ENCODE assay signal across 11 mouse cellular contexts in the genomic region with DNA sequence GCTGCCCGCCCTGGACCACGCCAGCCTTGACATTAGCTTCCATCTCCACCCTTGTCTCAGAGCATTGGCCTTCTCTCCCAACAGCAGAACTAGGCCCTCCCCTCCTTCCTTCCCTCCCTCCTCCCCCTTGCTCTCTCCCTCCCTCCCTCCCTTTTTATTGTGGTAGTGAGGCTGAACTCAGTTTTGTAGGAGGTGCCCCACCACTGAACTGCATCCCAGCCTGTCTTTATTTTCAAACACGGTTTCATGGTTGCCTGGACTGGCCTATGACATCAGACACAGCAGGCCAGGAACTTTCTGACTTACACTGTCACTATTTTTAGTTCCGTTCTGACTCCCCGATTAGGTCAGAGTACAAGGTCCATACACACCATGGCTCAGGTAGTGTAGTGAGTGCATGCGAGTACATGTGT. TPM values are rescaled to one million over a fixed set of nuclear protein-coding genes. Genes with fewer than 3 reads are reported as not detected.
DNase-seq lines count a peak whose midpoint lies in the region; ATAC-seq and TF ChIP-seq lines count a peak whose summit lies in the region.
"Had no signal": no experiment of that assay in that cellular context is flagged by ENCODE, and none has a peak within 500 bp of the region (broad histone marks: within the 10 kb centered on the region; RNA-seq: fewer than 3 reads in every experiment).

No protein-coding gene starts in this region.

- TF ChIP-seq EP300 in liver, embryonic 14.5 days (IDR thresholded peaks at IDR 0.05; ENCODE audit: low read depth): no peak

- no peaks in the 10 kb centered on the region for H3K4me1 ChIP-seq in intestine, embryonic 14.5 days (replicated peaks; ENCODE audit: control insufficient read depth, insufficient read depth, low read length)
- peaks cover 0 to 4% of the 10 kb centered on the region in 2 experiments; a peak in 1 of 4 replicates for H3K4me1 ChIP-seq in liver, embryonic 14.5 days (replicated peaks; ENCODE audit: control insufficient read depth in 2 of 2, insufficient read depth in 2 of 2, low read length in 1 of 2)
- H3K4me1 ChIP-seq: hindbrain, embryonic 13.5 days had no signal

- H3K9me3 ChIP-seq in intestine, embryonic 14.5 days (ENCODE audit: control insufficient read depth, low read length): no peaks in the 10 kb centered on the region
- H3K9me3 ChIP-seq in liver, embryonic 14.5 days (ENCODE audit: control insufficient read depth, low read length): no peaks in the 10 kb centered on the region
- H3K9me3 ChIP-seq: hindbrain, embryonic 13.5 days had no signal

- no peak overlapping the region for H3K4me2 ChIP-seq in intestine, embryonic 14.5 days (ENCODE audit: low read length)
- H3K4me2 ChIP-seq in liver, embryonic 14.5 days (ENCODE audit: low read depth): no peak overlapping the region
- H3K4me2 ChIP-seq: hindbrain, embryonic 13.5 days had no signal

- 68% methylated on average over 6 of the region's 6 CpGs for WGBS in intestine, embryonic 14.5 days
- 53% methylated on average over 6 of the region's 6 CpGs for WGBS in liver, embryonic 14.5 days (ENCODE audit: insufficient replicate concordance)

- H3K27ac ChIP-seq in intestine, embryonic 14.5 days (ENCODE audit: low read depth): 0 out of 2 replicates have a peak overlapping the region, but pooled peaks have one; percentile 18
- no peak overlapping the region for H3K27ac ChIP-seq in liver, embryonic 14.5 days
- no peak overlapping the region for H3K27ac ChIP-seq in left cerebral cortex, adult 2 months
- H3K27ac ChIP-seq: hindbrain, embryonic 13.5 days had no signal

- H3K9ac ChIP-seq in intestine, embryonic 14.5 days (ENCODE audit: low read length): no peak overlapping the region
- no peak overlapping the region for H3K9ac ChIP-seq in liver, embryonic 14.5 days (replicated peaks)
- H3K9ac ChIP-seq: hindbrain, embryonic 13.5 days had no signal

- no peaks in the 10 kb centered on the region for H3K36me3 ChIP-seq in intestine, embryonic 14.5 days (ENCODE audit: control insufficient read depth, insufficient read depth, low read length)
- H3K36me3 ChIP-seq in liver, embryonic 14.5 days (replicated peaks; ENCODE audit: control insufficient read depth, insufficient read depth, low read depth): no peaks in the 10 kb centered on the region
- H3K36me3 ChIP-seq: hindbrain, embryonic 13.5 days had no signal

- ATAC-seq in CD4-positive, CD25-positive, alpha-beta regulatory T cell, adult 4 months: peak; percentile 72
- peak; percentile 71; the same call in 1 of the 2 replicates for ATAC-seq in intestine, embryonic 14.5 days (replicated peaks; ENCODE audit: low FRiP score, low TSS enrichment, low read depth)
- 0 out of 2 replicates have a peak, but pooled peaks have one; percentile 31 for ATAC-seq in liver, embryonic 14.5 days (ENCODE audit: insufficient read depth)

- intact Hi-C loops in left cerebral cortex, adult 2 months (cut with DNase I): no loop called here

- TF ChIP-seq CTCF in liver, embryonic 14.5 days (IDR thresholded peaks at IDR 0.05; ENCODE audit: low read depth): no peak
- TF ChIP-seq CTCF in left cerebral cortex, adult 2 months (IDR thresholded peaks at IDR 0.05): no peak

- no peak overlapping the region for H3K4me3 ChIP-seq in intestine, embryonic 14.5 days (ENCODE audit: low read depth, low read length)
- H3K4me3 ChIP-seq in liver, embryonic 14.5 days (ENCODE audit: insufficient read depth in 1 of 2, low read depth in 2 of 2, low read length in 2 of 2): no peak overlapping the region
- H3K4me3 ChIP-seq in left cerebral cortex, adult 2 months: no peak overlapping the region
- H3K4me3 ChIP-seq: hindbrain, embryonic 13.5 days had no signal

- H3K27me3 ChIP-seq in intestine, embryonic 14.5 days (replicated peaks; ENCODE audit: control insufficient read depth, insufficient read depth, low read length): no peaks in the 10 kb centered on the region
- no peaks in the 10 kb centered on the region for H3K27me3 ChIP-seq in liver, embryonic 14.5 days (ENCODE audit: control insufficient read depth, insufficient read depth, low read length)

- DNase-seq in kidney, adult 11 months: peak; percentile 31
- DNase-seq in kidney, postnatal 4 days: no peak
- DNase-seq in intestine, embryonic 14.5 days (ENCODE audit: low spot score): no peak
- no peak for DNase-seq in liver, embryonic 14.5 days (ENCODE audit: low read depth in 3 of 3, low spot score in 3 of 3)
- no peak for DNase-seq in left cerebral cortex, adult 2 months (ENCODE audit: extremely low spot score in 1 of 2, low spot score in 2 of 2)
- no peak for DNase-seq in embryo, embryonic 9.5 days (ENCODE audit: extremely low spot score)
- no peak for DNase-seq in adrenal gland, postnatal 36 days
- DNase-seq: cerebellum, postnatal 25 days; lung, postnatal 10 days had no signal

RNA-seq across cellular contexts. Expression of a gene that starts 29.2 kb away (rescaled TPM):
- 1,000 to 10,000 TPM in 1 of 2 experiments, 100 to 1,000 TPM in 1; 947 to 1,259 TPM for polyA plus RNA-seq in CD4-positive, CD25-positive, alpha-beta regulatory T cell, adult 4 months (2017; shearing (Covaris generic))
- 1.1 and 1.9 TPM in 2 replicates for polyA plus RNA-seq in intestine, embryonic 14.5 days (2014; fragmentation: Nextera tagmentation; extraction: Ambion mirVana)
- polyA plus RNA-seq in liver, embryonic 14.5 days (2012; rRNA removed): 7.3 and 7.5 TPM in 2 replicates
- 7.6 and 9.2 TPM in 2 replicates for polyA plus RNA-seq in liver, embryonic 14.5 days (2014; fragmentation: Nextera tagmentation; extraction: Ambion mirVana)
- 1 to 10 TPM in 1 of 2 experiments, under 1 TPM in 1; 0.93 to 1.2 TPM for total RNA-seq in left cerebral cortex, adult 2 months (2021)
- total RNA-seq in adrenal gland, postnatal 36 days (2021): under 1 TPM; 0.36 to 0.60 TPM

RNA-seq across cellular contexts. Expression of a gene that starts 37.0 kb away (rescaled TPM):
- 10 to 100 TPM; 42.8 to 86.8 TPM for polyA plus RNA-seq in CD4-positive, CD25-positive, alpha-beta regulatory T cell, adult 4 months (2017; shearing (Covaris generic))
- 44.4 and 45.9 TPM in 2 replicates for polyA plus RNA-seq in intestine, embryonic 14.5 days (2014; fragmentation: Nextera tagmentation; extraction: Ambion mirVana)
- polyA plus RNA-seq in liver, embryonic 14.5 days (2012; rRNA removed): 20.2 and 21.7 TPM in 2 replicates
- 11.4 and 11.6 TPM in 2 replicates for polyA plus RNA-seq in liver, embryonic 14.5 days (2014; fragmentation: Nextera tagmentation; extraction: Ambion mirVana)
- 10 to 100 TPM; 85.0 to 95.6 TPM for total RNA-seq in left cerebral cortex, adult 2 months (2021)
- total RNA-seq in adrenal gland, postnatal 36 days (2021): 10 to 100 TPM; 35.5 to 37.4 TPM

RNA-seq across cellular contexts. Expression of a gene that starts 56.3 kb away (rescaled TPM):
- polyA plus RNA-seq in CD4-positive, CD25-positive, alpha-beta regulatory T cell, adult 4 months (2017; shearing (Covaris generic)): 1 to 10 TPM; 2.6 to 2.8 TPM
- 2.3 and 2.6 TPM in 2 replicates for polyA plus RNA-seq in intestine, embryonic 14.5 days (2014; fragmentation: Nextera tagmentation; extraction: Ambion mirVana)
- 6.8 and 7.1 TPM in 2 replicates for polyA plus RNA-seq in liver, embryonic 14.5 days (2012; rRNA removed)
- 3.0 and 3.1 TPM in 2 replicates for polyA plus RNA-seq in liver, embryonic 14.5 days (2014; fragmentation: Nextera tagmentation; extraction: Ambion mirVana)
- 1 to 10 TPM; 6.2 to 6.8 TPM for total RNA-seq in left cerebral cortex, adult 2 months (2021)
- total RNA-seq in adrenal gland, postnatal 36 days (2021): 1 to 10 TPM; 6.5 TPM

Comparison
In these comparisons a context has a peak if more than half of its experiments do, and no peak if none do; other contexts are left out.
1. RNA of a gene that starts 29.2 kb away (polyA plus RNA-seq): 947 to 1,259 TPM in CD4-positive, CD25-positive, alpha-beta regulatory T cell, adult 4 months; 7.3 to 9.2 TPM in liver, embryonic 14.5 days and 1.1 to 1.9 TPM in intestine, embryonic 14.5 days; every median in the first group is over 10 times any median in the second.
2. Peak in every context shown above with its lines, with median percentiles within 50 percentile points of each other: ATAC-seq.